Mouse (Mus musculus): Measurements from ENCODE around the gene Tacr3.

The Tacr3 gene

GRCm38 (mm10) chr3:134828875-134829530, at the start of gene Tacr3:
Gene Tacr3, plus strand, starts transcription at chr3:134829007.
- no peak for DNase-seq (ENCODE audit: low read depth, low spot score)

GRCm38 (mm10) chr3:134828492-134828874, 324 bp upstream of the Tacr3 start:
- no peak for DNase-seq (ENCODE audit: low read depth, low spot score)

- no peak for DNase-seq (ENCODE audit: low read depth, low spot score)
These were observed 719 bp downstream of the Tacr3 start for GRCm38 (mm10) chr3:134829531-134829921.

GRCm38 (mm10) chr3:134851342-134851741, 22.5 kb downstream of the Tacr3 start:
- DNase-seq (ENCODE audit: low read depth, low spot score), result no peak

- no peak for DNase-seq (ENCODE audit: low read depth, low spot score)
These were observed 48.9 kb downstream of the Tacr3 start for GRCm38 (mm10) chr3:134877701-134878100.

- DNase-seq (ENCODE audit: low read depth, low spot score), result no peak
These were observed 67.0 kb downstream of the Tacr3 start for GRCm38 (mm10) chr3:134895831-134896230.

- DNase-seq (ENCODE audit: low read depth, low spot score), result no peak
These were observed 80.1 kb downstream of the Tacr3 start for GRCm38 (mm10) chr3:134908890-134909289.

GRCm38 (mm10) chr3:134934703-134935102, 105.9 kb downstream of the Tacr3 start:
- DNase-seq (ENCODE audit: low read depth, low spot score), result no peak

- DNase-seq (ENCODE audit: low read depth, low spot score), result peak; percentile 37
These were observed 106.7 kb downstream of the Tacr3 start for GRCm38 (mm10) chr3:134935461-134935860.

- no peak for DNase-seq (ENCODE audit: low read depth, low spot score)
These were observed 134.7 kb downstream of the Tacr3 start for GRCm38 (mm10) chr3:134963461-134963860.

- DNase-seq (ENCODE audit: low read depth, low spot score), result no peak
These were observed 150.1 kb downstream of the Tacr3 start for GRCm38 (mm10) chr3:134978902-134979301.

GRCm38 (mm10) chr3:134980140-134980539, 151.3 kb downstream of the Tacr3 start:
- no peak for DNase-seq (ENCODE audit: low read depth, low spot score)
